Mouse (Mus musculus): ENCODE results near the gene Rab1b. TPM values are rescaled to one million over a fixed set of nuclear protein-coding genes. Genes with fewer than 3 reads are reported as not detected.

Rab1b gene
- total RNA-seq, 2 experiments from 2014 or later: 103 to 110 TPM

- intact Hi-C loops (cut with DNase I): no loop called here
- no peak for DNase-seq
Observed at GRCm38 (mm10) chr19:5053909-5054308, 53.0 kb downstream of the Rab1b start.

GRCm38 (mm10) chr19:5052853-5053252, 54.0 kb downstream of the Rab1b start:
- intact Hi-C loops (cut with DNase I): no loop called here
- DNase-seq: no peak

- no peak for DNase-seq
- intact Hi-C loops (cut with DNase I): no loop called here
Observed at GRCm38 (mm10) chr19:5052166-5052822, 54.6 kb downstream of the Rab1b start.

- no peak for DNase-seq
- intact Hi-C loops (cut with DNase I): no loop called here
Observed at GRCm38 (mm10) chr19:5051515-5051914, 55.4 kb downstream of the Rab1b start.

- intact Hi-C loops (cut with DNase I): no loop called here
- DNase-seq: no peak
Observed at GRCm38 (mm10) chr19:5051031-5051430, 55.8 kb downstream of the Rab1b start.

DNA sequence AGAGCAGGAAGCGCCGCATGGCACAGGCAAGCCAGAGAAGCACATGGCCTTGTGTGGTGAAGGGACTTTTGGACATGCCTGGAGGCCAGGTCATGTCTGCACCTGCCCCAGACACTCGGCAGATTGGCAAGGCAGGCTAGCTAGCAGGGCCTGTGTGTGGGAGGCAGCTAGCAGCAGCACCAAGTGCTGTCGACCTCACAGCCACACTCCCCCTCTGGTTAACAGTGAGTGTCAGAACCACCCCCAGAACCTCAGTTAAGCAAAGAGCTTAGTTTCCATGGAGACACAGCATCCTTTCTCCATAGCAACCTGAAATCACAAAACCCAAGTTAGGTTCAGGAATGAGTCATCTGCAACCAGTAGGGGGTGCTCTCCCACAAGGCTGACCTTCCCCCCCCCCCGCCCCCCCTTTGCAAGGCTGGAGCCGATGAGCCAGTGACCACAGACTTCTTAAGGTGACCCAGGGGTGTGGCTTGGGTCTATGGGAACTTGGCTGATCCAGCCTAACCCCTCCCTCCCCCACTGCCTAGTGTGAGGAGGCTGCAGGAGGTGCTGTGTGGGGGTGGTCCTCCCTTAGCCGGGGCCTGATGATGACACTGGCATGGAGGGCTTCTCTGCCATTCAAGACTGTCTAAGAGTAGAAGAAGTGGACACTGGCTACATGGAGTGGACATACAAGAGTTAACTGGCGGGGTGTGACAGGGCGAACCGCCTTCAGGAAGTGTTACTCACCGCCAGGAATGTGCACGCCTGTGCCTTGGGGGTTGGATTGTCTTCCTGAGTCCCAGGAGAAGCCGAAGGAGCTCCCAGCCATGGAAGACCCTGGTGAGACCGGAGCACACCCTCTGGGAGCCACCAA, 56.6 kb downstream of the Rab1b start, which contains the start of gene Rin1:
TSS of gene Rin1 (plus strand) at position 435 of the 859 bp plus-strand sequence.
- intact Hi-C loops (cut with DNase I): no loop called here
- peak in 1 of 2 experiments; percentile 43 for DNase-seq

- intact Hi-C loops (cut with DNase I): no loop called here
Observed at GRCm38 (mm10) chr19:5049325-5049724, 57.5 kb downstream of the Rab1b start.

More at GRCm38 (mm10) chr19:5049325-5049724, 57.5 kb downstream of the Rab1b start:
- DNase-seq: no peak

Other genes starting within 250 kb of the Rab1b start
- gene Actn3, start 229.2 kb downstream of the Rab1b start, total RNA-seq (2021): 1,000 to 10,000 TPM; 8,494 to 8,724 TPM
- 1 to 10 TPM; 2.2 to 2.6 TPM for gene Zdhhc24, start 228.4 kb downstream of the Rab1b start, total RNA-seq (2021)
- 1 to 10 TPM; 1.6 to 2.4 TPM for gene Bbs1, start 200.4 kb downstream of the Rab1b start, total RNA-seq (2021)
- gene Dpp3, start 178.8 kb downstream of the Rab1b start, total RNA-seq (2021): 10 to 100 TPM; 16.5 to 17.5 TPM
- gene Peli3, start 163.9 kb downstream of the Rab1b start, total RNA-seq (2021): 1 to 10 TPM; 1.3 to 1.4 TPM
- 10 to 100 TPM; 56.3 to 58.7 TPM for gene Mrpl11, start 144.9 kb downstream of the Rab1b start, total RNA-seq (2021)
- under 1 TPM in 1 of 2 experiments, not detected in 1; 0.07 TPM for gene Npas4, start 116.8 kb downstream of the Rab1b start, total RNA-seq (2021)
- 1 to 10 TPM; 5.9 to 6.9 TPM for gene Slc29a2, start 83.2 kb downstream of the Rab1b start, total RNA-seq (2021)
- gene B4gat1, start 68.2 kb downstream of the Rab1b start, total RNA-seq (2021): 10 to 100 TPM; 20.5 to 20.8 TPM
- under 1 TPM; 0.87 to 0.96 TPM for gene AC124502.3, start 68.2 kb downstream of the Rab1b start, total RNA-seq (2021)
- gene Brms1, start 65.7 kb downstream of the Rab1b start, total RNA-seq (2021): 10 to 100 TPM; 11.5 to 14.1 TPM
- gene Rin1, start 56.6 kb downstream of the Rab1b start, total RNA-seq (2021): 1 to 10 TPM in 1 of 2 experiments, under 1 TPM in 1; 0.52 to 1.3 TPM
- gene Cd248, start 39.0 kb downstream of the Rab1b start, total RNA-seq (2021): 10 to 100 TPM; 12.4 to 12.5 TPM
- under 1 TPM in 1 of 2 experiments, not detected in 1; 0.22 TPM for gene Tmem151a, start 21.5 kb downstream of the Rab1b start, total RNA-seq (2021)
- 10 to 100 TPM; 38.2 to 44.7 TPM for gene Yif1a, start 18.5 kb downstream of the Rab1b start, total RNA-seq (2021)
- gene Cnih2, start 8.6 kb downstream of the Rab1b start, total RNA-seq (2021): under 1 TPM in 1 of 2 experiments, not detected in 1; 0.25 TPM
- gene Klc2, start 11.5 kb upstream of the Rab1b start, total RNA-seq (2021): 10 to 100 TPM; 53.0 to 56.6 TPM
- 1 to 10 TPM; 5.0 to 6.3 TPM for gene Pacs1, start 166.0 kb upstream of the Rab1b start, total RNA-seq (2021)
- 10 to 100 TPM; 63.4 to 65.9 TPM for gene Sf3b2, start 188.4 kb upstream of the Rab1b start, total RNA-seq (2021)
- under 1 TPM in 1 of 2 experiments, not detected in 1; 0.10 TPM for gene Gal3st3, start 191.3 kb upstream of the Rab1b start, total RNA-seq (2021)
- gene Catsper1, start 228.7 kb upstream of the Rab1b start, total RNA-seq (2021): not detected
- 10 to 100 TPM; 26.7 to 28.3 TPM for gene Cst6, start 242.5 kb upstream of the Rab1b start, total RNA-seq (2021)

All from gastrocnemius, postnatal 36 days (tissue).